Mouse (Mus musculus) cerebellum, adult 2 months (tissue): Measurements from ENCODE around the gene Gm44579.

Source experiments
- CTCF ChIP-seq: fragments of 200-500 bp; IDR thresholded peaks from 2 replicates; pipeline ENCODE4 v1.5.1; 2011; ENCODE audit warnings: low read depth, mild to moderate bottlenecking, control low read depth, low read length, moderate library complexity, borderline replicate concordance; ENCODE audit not compliant: insufficient read depth
- POLR2A ChIP-seq: fragments of 200-500 bp; IDR thresholded peaks from 2 replicates; pipeline ENCODE4 v1.6.1; 2011; ENCODE audit warnings: low read length, control low read depth, borderline replicate concordance; ENCODE audit not compliant: insufficient read depth

DNA sequence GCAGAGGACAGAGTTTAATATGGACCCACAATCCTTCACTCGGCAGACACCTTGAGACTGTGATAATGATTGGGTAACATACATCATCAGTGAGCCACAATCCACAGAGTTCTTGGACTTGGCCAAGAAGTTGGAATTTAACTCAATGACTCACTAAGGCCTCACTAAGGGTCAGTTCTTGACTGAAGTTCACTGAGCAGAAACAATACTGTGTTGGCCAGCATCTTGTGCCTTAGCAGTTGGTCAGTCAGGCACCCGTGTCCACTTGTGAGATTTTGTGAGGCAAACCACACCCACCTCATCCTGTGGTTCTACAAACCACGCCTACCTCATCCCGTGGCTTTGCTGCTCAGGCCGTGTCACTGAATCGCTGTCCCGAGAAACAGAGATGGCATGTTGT lies 11.1 kb downstream of the Gm44579 start:
- TF ChIP-seq CTCF (no peak), POLR2A (no peak)
